Mouse (Mus musculus) ovary, postnatal 36 days (tissue): ENCODE measurements at regions not wholly inside any gene's neighbourhood (a gene's known extent, or its start where the extent isn't known, plus 50 kb on each side); places are given as distances from the start of the nearest gene placed in this dataset.

Experiments
- DNase-seq: peaks from one replicate; pipeline ENCODE4 v3.0.0; 2022; ENCODE audit warnings: low spot score, mixed read lengths

DNA sequence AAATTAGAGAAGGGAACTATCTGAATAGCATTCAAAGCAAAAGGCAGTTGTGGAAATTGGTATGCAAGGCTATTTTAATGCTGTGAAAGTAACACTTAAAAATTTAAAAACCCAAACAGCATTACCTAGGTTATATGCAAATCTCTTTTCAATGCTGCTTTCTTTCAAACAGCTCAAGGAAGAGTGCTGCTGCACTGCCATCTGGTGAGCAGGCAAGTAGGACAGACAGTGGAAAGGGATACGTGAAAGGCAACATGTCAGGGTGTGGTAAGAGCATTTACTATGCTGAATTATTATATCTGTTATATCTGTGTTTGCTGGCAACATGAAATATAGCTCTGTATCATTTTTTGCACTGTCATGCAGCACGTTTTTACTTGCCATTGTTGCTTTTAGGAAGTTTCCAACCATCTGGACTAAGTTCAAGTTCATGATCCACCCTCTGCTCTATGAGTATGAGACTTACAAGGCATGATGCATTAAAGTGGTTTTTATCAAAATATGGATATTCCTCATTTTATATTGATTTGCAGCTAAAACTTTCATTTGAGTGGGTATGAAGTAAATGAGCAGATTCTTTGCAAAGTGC, 1223.0 kb downstream of the Dnajb9 start:
- no peak for DNase-seq

DNA sequence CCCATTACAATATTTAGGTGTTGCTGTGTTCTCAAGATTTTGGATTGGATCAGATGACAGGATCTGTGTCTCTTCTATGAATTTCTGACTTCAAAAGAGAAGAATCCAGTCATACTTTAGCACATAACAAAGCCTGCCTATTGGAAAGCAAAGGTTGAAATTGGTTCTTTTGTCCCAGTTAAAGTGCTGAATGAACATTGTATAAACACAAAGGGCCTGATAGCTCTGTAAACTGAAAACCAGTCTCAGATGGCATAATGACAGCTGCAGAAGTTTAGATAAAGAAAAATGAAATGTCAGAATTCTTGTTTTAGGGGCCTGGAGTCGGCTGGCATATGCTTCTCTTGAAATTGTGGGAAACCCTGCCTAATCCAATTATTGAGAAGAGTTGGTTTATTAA, 1223.6 kb downstream of the Dnajb9 start:
- no peak for DNase-seq

- DNase-seq: no peak
These were observed 1224.0 kb downstream of the Dnajb9 start for GRCm38 (mm10) chr12:42986096-42986495.

DNA sequence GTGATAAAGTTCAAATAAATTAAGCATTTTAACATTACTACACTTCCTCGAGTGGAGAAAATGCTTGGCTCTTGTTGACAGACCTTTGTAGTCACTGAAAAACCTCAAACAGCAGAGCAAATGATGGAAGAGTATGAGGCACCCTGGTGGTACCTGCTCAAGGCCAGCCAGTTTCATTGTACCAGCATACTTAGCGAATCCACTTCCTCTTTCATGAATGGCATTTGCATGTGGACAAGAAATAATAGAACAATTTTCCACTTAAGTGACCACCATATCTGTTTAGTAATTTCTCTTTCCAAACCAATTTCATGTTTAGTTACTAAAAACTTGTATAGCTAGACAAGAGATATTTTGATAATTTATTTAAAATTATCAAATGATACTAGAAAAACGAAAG, 1231.3 kb downstream of the Dnajb9 start:
- DNase-seq: no peak

GRCm38 (mm10) chr12:42972766-42973165, 1237.4 kb downstream of the Dnajb9 start:
- peak; percentile 31 for DNase-seq

GRCm38 (mm10) chr12:42961535-42961934, 1248.6 kb downstream of the Dnajb9 start:
- DNase-seq: no peak

GRCm38 (mm10) chr12:42947961-42948360, 1262.2 kb downstream of the Dnajb9 start:
- no peak for DNase-seq

- no peak for DNase-seq
These were observed 1295.8 kb downstream of the Dnajb9 start for GRCm38 (mm10) chr12:42914374-42914773.
